Mouse (Mus musculus) cerebellum, adult 2 months (tissue): ENCODE data around the gene Trpv5. TPM values are rescaled to one million over a fixed set of nuclear protein-coding genes. Genes with fewer than 3 reads are reported as not detected.

Source experiments
- DNase-seq, 2 experiments: peaks; one replicate each; pipeline ENCODE4 v3.0.0; 2021
- H3K27ac ChIP-seq: fragments of 200-500 bp; 2 replicates; pipeline ENCODE4 v1.5.1; 2012; ENCODE audit warnings: low read length, control low read depth, inconsistent platforms; ENCODE audit not compliant: insufficient read depth
- H3K27me3 ChIP-seq: fragments of 200-500 bp; 2 replicates; pipeline ENCODE4 v1.6.1; 2012; ENCODE audit warnings: inconsistent platforms, mild to moderate bottlenecking, low read length, moderate library complexity; ENCODE audit not compliant: control insufficient read depth, insufficient read depth
- H3K4me1 ChIP-seq: fragments of 200-500 bp; 2 replicates; pipeline ENCODE4 v1.6.1; 2011; ENCODE audit warnings: low read length; ENCODE audit not compliant: control insufficient read depth, insufficient read depth
- H3K4me3 ChIP-seq: fragments of 200-500 bp; replicated peaks from 2 replicates; pipeline ENCODE3; 2011; ENCODE audit warnings: mild to moderate bottlenecking, low read depth, low read length, control low read depth; ENCODE audit not compliant: insufficient read depth
- CTCF ChIP-seq: fragments of 200-500 bp; IDR thresholded peaks from 2 replicates; pipeline ENCODE4 v1.5.1; 2011; ENCODE audit warnings: low read depth, mild to moderate bottlenecking, control low read depth, low read length, moderate library complexity, borderline replicate concordance; ENCODE audit not compliant: insufficient read depth
- POLR2A ChIP-seq: fragments of 200-500 bp; IDR thresholded peaks from 2 replicates; pipeline ENCODE4 v1.6.1; 2011; ENCODE audit warnings: low read length, control low read depth, borderline replicate concordance; ENCODE audit not compliant: insufficient read depth
- WGBS: fragments of 180-500 bp; shearing (Covaris S2); methylation state at CpG from one replicate; pipeline ENCODE4 v1.1.7; 2018; 5-methylcytosine and 5-hydroxymethylcytosine counted together
- polyA plus RNA-seq: library from polyadenylated mRNA; depleted of rRNA; stranded (reverse); fragments of >200 nt; gene quantifications from 2 replicates; pipeline ENCODE4 v1.2.3, GENCODE M21; 2012; rRNA removed

Trpv5 gene
- polyA plus RNA-seq = not detected in 2 replicates

- Histone ChIP-seq H3K4me1 (no peaks in the 10 kb centered on the region), H3K27ac (no peak within 1 kb of the TSS), H3K27me3 (no peaks in the 10 kb centered on the region), H3K4me3 (no peak within 1 kb of the TSS)
- WGBS = 79% methylated on average over 1 of the region's 1 CpGs
- no peak for DNase-seq
- TF ChIP-seq POLR2A (no peak), CTCF (no peak)
Observed at GRCm38 (mm10) chr6:41680669-41681068, at the start of gene Trpv5. TSS of gene Trpv5 (minus strand) at chr6:41680769.

GRCm38 (mm10) chr6:41727989-41728609, 47.5 kb upstream of the Trpv5 start:
- H3K27me3 ChIP-seq = no peaks in the 10 kb centered on the region
- DNase-seq = no peak
- H3K27ac ChIP-seq = no peak overlapping the region
- H3K4me3 ChIP-seq = no peak overlapping the region
- no peaks in the 10 kb centered on the region for H3K4me1 ChIP-seq
- TF ChIP-seq POLR2A (no peak), CTCF (no peak)
- WGBS = 78% methylated on average over 1 of the region's 1 CpGs

DNA sequence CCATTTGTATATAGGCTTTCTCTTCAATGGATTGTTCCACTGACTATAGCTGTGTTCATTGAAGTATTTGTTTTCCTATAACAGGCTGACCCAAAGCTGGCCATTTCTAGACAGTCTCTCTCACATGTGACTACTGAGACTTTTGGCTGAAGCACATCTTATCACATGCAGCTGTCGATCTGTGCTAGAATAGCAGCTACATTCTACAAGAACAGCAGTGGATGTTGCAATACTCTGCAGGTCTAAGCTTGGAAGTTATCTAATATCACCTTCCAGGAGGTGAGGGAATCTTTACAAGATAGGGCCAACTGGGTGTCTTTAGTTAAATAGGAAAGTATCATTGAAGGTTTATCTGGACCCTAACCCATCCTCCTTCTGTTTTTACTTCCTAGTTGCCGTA, 40.9 kb upstream of the Trpv5 start:
- no peaks in the 10 kb centered on the region for H3K4me1 ChIP-seq
- DNase-seq = no peak
- H3K27ac ChIP-seq = no peak overlapping the region
- H3K27me3 ChIP-seq = no peaks in the 10 kb centered on the region
- no peak overlapping the region for H3K4me3 ChIP-seq
- WGBS = 93% methylated on average over 2 of the region's 2 CpGs
- TF ChIP-seq CTCF (no peak), POLR2A (no peak)

- WGBS = 68% methylated on average over 1 of the region's 1 CpGs
- TF ChIP-seq POLR2A = no peak
- TF ChIP-seq CTCF = no peak
- H3K27me3 ChIP-seq = no peaks in the 10 kb centered on the region
Observed at GRCm38 (mm10) chr6:41710281-41710680, 29.7 kb upstream of the Trpv5 start.

GRCm38 (mm10) chr6:41706275-41706674, 25.7 kb upstream of the Trpv5 start:
- no peak overlapping the region for H3K4me3 ChIP-seq
- H3K27ac ChIP-seq = no peak overlapping the region
- TF ChIP-seq POLR2A (no peak), CTCF (no peak)
- 94% methylated on average over 7 of the region's 7 CpGs for WGBS
- DNase-seq = no peak
- H3K4me1 ChIP-seq = no peaks in the 10 kb centered on the region
- H3K27me3 ChIP-seq = no peaks in the 10 kb centered on the region

More at GRCm38 (mm10) chr6:41710281-41710680, 29.7 kb upstream of the Trpv5 start:
- no peak for DNase-seq
- Histone ChIP-seq H3K27ac (no peak overlapping the region), H3K4me1 (no peaks in the 10 kb centered on the region), H3K4me3 (no peak overlapping the region)

- Histone ChIP-seq H3K27ac (no peak within 1 kb of the TSS), H3K4me3 (no peak within 1 kb of the TSS), H3K27me3 (no peaks in the 10 kb centered on the region), H3K4me1 (no peaks in the 10 kb centered on the region)
- WGBS = 58% methylated on average over 1 of the region's 1 CpGs
- DNase-seq = no peak
- TF ChIP-seq POLR2A (no peak), CTCF (no peak)
Observed at GRCm38 (mm10) chr6:41704123-41704522, 23.6 kb upstream of the Trpv5 start, which contains the start of gene Kel. TSS of gene Kel (minus strand) at chr6:41704339.

- Histone ChIP-seq H3K4me3 (no peak overlapping the region), H3K4me1 (no peaks in the 10 kb centered on the region), H3K27me3 (no peaks in the 10 kb centered on the region), H3K27ac (no peak overlapping the region)
- TF ChIP-seq CTCF (no peak), POLR2A (no peak)
- WGBS = 82% methylated on average over 2 of the region's 2 CpGs
- DNase-seq = no peak
Observed at GRCm38 (mm10) chr6:41702928-41703327, 22.4 kb upstream of the Trpv5 start.

GRCm38 (mm10) chr6:41701245-41701644, 20.7 kb upstream of the Trpv5 start:
- Histone ChIP-seq H3K4me3 (no peak overlapping the region), H3K27ac (no peak overlapping the region), H3K4me1 (no peaks in the 10 kb centered on the region), H3K27me3 (no peaks in the 10 kb centered on the region)
- WGBS = 75% methylated on average over 1 of the region's 1 CpGs
- TF ChIP-seq CTCF (no peak), POLR2A (no peak)
- no peak for DNase-seq

GRCm38 (mm10) chr6:41694407-41694806, 13.8 kb upstream of the Trpv5 start:
- H3K4me3 ChIP-seq = no peak overlapping the region
- H3K27ac ChIP-seq = no peak overlapping the region
- H3K27me3 ChIP-seq = no peaks in the 10 kb centered on the region
- 91% methylated on average over 1 of the region's 1 CpGs for WGBS
- no peak for DNase-seq
- H3K4me1 ChIP-seq = no peaks in the 10 kb centered on the region
- no peak for TF ChIP-seq POLR2A
- TF ChIP-seq CTCF = no peak
